Mouse (Mus musculus): ENCODE measurements at regions not wholly inside any gene's neighbourhood (a gene's known extent, or its start where the extent isn't known, plus 50 kb on each side); places are given as distances from the start of the nearest gene placed in this dataset.
A peak's percentile ranks its signal among the peaks of the same experiment; 100 is the strongest.

- peak; percentile 68 for DNase-seq (ENCODE audit: low read depth)
These were observed 948.3 kb downstream of the 1190002N15Rik start for GRCm38 (mm10) chr9:93589581-93589980.

GRCm38 (mm10) chr9:93587964-93588363 lies 949.9 kb downstream of the 1190002N15Rik start:
- DNase-seq (ENCODE audit: low read depth): peak; percentile 58

GRCm38 (mm10) chr9:93586871-93587270 lies 951.0 kb downstream of the 1190002N15Rik start:
- DNase-seq (ENCODE audit: low read depth): peak; percentile 44

- no peak for DNase-seq (ENCODE audit: low read depth)
These were observed 953.3 kb downstream of the 1190002N15Rik start for GRCm38 (mm10) chr9:93584591-93584990.
